Mouse (Mus musculus): ENCODE results near the gene AI467606. TPM values are rescaled to one million over a fixed set of nuclear protein-coding genes. Genes with fewer than 3 reads are reported as not detected.

AI467606 gene
- polyA plus RNA-seq, 1 experiment = 135 TPM

GRCm38 (mm10) chr7:127093914-127094313 lies 2.8 kb downstream of the AI467606 start:
- no peak overlapping the region for H3K4me3 ChIP-seq (ENCODE audit: extremely low read depth, insufficient read depth, insufficient read length)

GRCm38 (mm10) chr7:127096456-127096855 lies 5.3 kb downstream of the AI467606 start:
- H3K27me3 ChIP-seq (ENCODE audit: control insufficient read depth, insufficient read depth, low read length) = no peaks in the 10 kb centered on the region
- WGBS = 90% methylated on average over 7 of the region's 7 CpGs
- TF ChIP-seq CTCF (IDR thresholded peaks at IDR 0.05; ENCODE audit: extremely low read depth, insufficient read depth, insufficient read length, insufficient replicate concordance) (no peak), POLR2A (IDR thresholded peaks at IDR 0.05; ENCODE audit: low read depth, low read length) (no peak)
- H3K4me1 ChIP-seq (ENCODE audit: control insufficient read depth, insufficient read depth, insufficient read length) = peaks cover 14% of the 10 kb centered on the region
- H3K27ac ChIP-seq (ENCODE audit: insufficient read depth, low read length) = no peak overlapping the region
- no peak for DNase-seq (ENCODE audit: low read depth in 1 of 2, low spot score in 2 of 2)
- peaks cover 17% of the 10 kb centered on the region for H3K36me3 ChIP-seq (ENCODE audit: control insufficient read depth, insufficient read depth, low read length)
- no peak overlapping the region for H3K4me3 ChIP-seq (ENCODE audit: extremely low read depth, insufficient read depth, insufficient read length)

More at GRCm38 (mm10) chr7:127093914-127094313, 2.8 kb downstream of the AI467606 start:
- Histone ChIP-seq H3K27ac (ENCODE audit: insufficient read depth, low read length) (no peak overlapping the region), H3K4me1 (ENCODE audit: control insufficient read depth, insufficient read depth, insufficient read length) (peaks cover 14% of the 10 kb centered on the region), H3K36me3 (ENCODE audit: control insufficient read depth, insufficient read depth, low read length) (peaks cover 17% of the 10 kb centered on the region), H3K27me3 (ENCODE audit: control insufficient read depth, insufficient read depth, low read length) (no peaks in the 10 kb centered on the region)
- DNase-seq (ENCODE audit: low read depth in 1 of 2, low spot score in 2 of 2) = no peak
- TF ChIP-seq CTCF (IDR thresholded peaks at IDR 0.05; ENCODE audit: extremely low read depth, insufficient read depth, insufficient read length, insufficient replicate concordance) (no peak), POLR2A (IDR thresholded peaks at IDR 0.05; ENCODE audit: low read depth, low read length) (no peak)
- WGBS = 68% methylated on average over 3 of the region's 3 CpGs

- no peak for TF ChIP-seq POLR2A (IDR thresholded peaks at IDR 0.05; ENCODE audit: low read depth, low read length)
- no peak for TF ChIP-seq CTCF (IDR thresholded peaks at IDR 0.05; ENCODE audit: extremely low read depth, insufficient read depth, insufficient read length, insufficient replicate concordance)
- Histone ChIP-seq H3K4me3 (ENCODE audit: extremely low read depth, insufficient read depth, insufficient read length) (no peak overlapping the region), H3K4me1 (ENCODE audit: control insufficient read depth, insufficient read depth, insufficient read length) (peaks cover 1% of the 10 kb centered on the region; the same call in 1 of the 2 replicates), H3K27ac (ENCODE audit: insufficient read depth, low read length) (no peak overlapping the region), H3K36me3 (ENCODE audit: control insufficient read depth, insufficient read depth, low read length) (peaks cover 4% of the 10 kb centered on the region), H3K27me3 (ENCODE audit: control insufficient read depth, insufficient read depth, low read length) (no peaks in the 10 kb centered on the region)
- 86% methylated on average over 5 of the region's 5 CpGs for WGBS
- no peak for DNase-seq (ENCODE audit: low read depth in 1 of 2, low spot score in 2 of 2)
Measured at GRCm38 (mm10) chr7:127098521-127098920, 7.4 kb downstream of the AI467606 start.

DNA sequence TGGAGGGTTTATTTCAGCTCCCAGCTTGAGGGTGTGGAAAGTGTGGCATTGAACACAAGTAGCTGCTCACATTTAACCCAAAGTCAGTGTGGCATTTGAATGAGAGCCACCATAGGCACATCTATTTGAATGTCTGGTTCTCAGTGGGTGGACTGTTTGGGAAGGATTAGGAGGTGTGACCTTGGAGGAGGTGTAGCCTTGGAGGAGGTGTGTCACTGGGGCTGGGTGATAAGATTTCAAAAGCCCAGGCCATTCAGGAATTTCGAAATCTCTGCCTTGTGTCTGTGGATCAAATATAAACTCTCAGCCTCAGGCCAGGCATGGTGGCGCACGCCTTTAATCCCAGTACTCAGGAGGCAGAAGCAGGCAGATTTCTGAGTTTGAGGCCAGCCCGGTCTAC lies 7.8 kb downstream of the AI467606 start:
- H3K27me3 ChIP-seq (ENCODE audit: control insufficient read depth, insufficient read depth, low read length) = no peaks in the 10 kb centered on the region
- H3K36me3 ChIP-seq (ENCODE audit: control insufficient read depth, insufficient read depth, low read length) = peaks cover 2% of the 10 kb centered on the region; the same call in 1 of the 2 replicates
- TF ChIP-seq POLR2A (IDR thresholded peaks at IDR 0.05; ENCODE audit: low read depth, low read length) = no peak
- no peak for TF ChIP-seq CTCF (IDR thresholded peaks at IDR 0.05; ENCODE audit: extremely low read depth, insufficient read depth, insufficient read length, insufficient replicate concordance)
- no peaks in the 10 kb centered on the region for H3K4me1 ChIP-seq (ENCODE audit: control insufficient read depth, insufficient read depth, insufficient read length)
- no peak overlapping the region for H3K4me3 ChIP-seq (ENCODE audit: extremely low read depth, insufficient read depth, insufficient read length)
- DNase-seq (ENCODE audit: low read depth in 1 of 2, low spot score in 2 of 2) = no peak
- H3K27ac ChIP-seq (ENCODE audit: insufficient read depth, low read length) = no peak overlapping the region
- whole genome bisulfite sequencing = 98% methylated on average over 4 of the region's 4 CpGs

DNA sequence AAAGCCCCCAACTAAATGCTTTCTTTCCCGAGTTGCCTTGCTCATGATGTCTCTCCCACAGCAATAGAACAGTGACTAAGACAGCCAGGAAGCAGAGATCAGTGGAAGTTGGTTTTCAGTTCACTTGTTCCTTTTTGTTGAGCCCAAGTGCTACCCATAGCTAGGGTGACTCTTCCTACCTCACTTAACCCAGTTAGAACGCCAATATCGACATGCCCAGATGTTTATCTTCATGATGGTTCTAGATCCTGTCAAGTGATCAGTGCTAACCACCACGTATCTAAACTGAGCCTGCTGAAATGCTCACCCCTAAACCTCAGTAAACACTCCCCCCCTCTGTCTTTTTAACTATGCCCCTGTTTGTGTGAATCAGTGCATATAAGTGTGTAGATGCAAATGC lies 8.4 kb downstream of the AI467606 start:
- TF ChIP-seq POLR2A (IDR thresholded peaks at IDR 0.05; ENCODE audit: low read depth, low read length) (no peak), CTCF (IDR thresholded peaks at IDR 0.05; ENCODE audit: extremely low read depth, insufficient read depth, insufficient read length, insufficient replicate concordance) (no peak)
- DNase-seq (ENCODE audit: low read depth in 1 of 2, low spot score in 2 of 2) = no peak
- no peaks in the 10 kb centered on the region for H3K27me3 ChIP-seq (ENCODE audit: control insufficient read depth, insufficient read depth, low read length)
- 60% methylated on average over 4 of the region's 4 CpGs for WGBS
- peaks cover 2% of the 10 kb centered on the region; the same call in 1 of the 2 replicates for H3K36me3 ChIP-seq (ENCODE audit: control insufficient read depth, insufficient read depth, low read length)
- peaks cover 5% of the 10 kb centered on the region; the same call in 1 of the 2 replicates for H3K4me1 ChIP-seq (ENCODE audit: control insufficient read depth, insufficient read depth, insufficient read length)
- H3K4me3 ChIP-seq (ENCODE audit: extremely low read depth, insufficient read depth, insufficient read length) = no peak overlapping the region
- H3K27ac ChIP-seq (ENCODE audit: insufficient read depth, low read length) = no peak overlapping the region

DNA sequence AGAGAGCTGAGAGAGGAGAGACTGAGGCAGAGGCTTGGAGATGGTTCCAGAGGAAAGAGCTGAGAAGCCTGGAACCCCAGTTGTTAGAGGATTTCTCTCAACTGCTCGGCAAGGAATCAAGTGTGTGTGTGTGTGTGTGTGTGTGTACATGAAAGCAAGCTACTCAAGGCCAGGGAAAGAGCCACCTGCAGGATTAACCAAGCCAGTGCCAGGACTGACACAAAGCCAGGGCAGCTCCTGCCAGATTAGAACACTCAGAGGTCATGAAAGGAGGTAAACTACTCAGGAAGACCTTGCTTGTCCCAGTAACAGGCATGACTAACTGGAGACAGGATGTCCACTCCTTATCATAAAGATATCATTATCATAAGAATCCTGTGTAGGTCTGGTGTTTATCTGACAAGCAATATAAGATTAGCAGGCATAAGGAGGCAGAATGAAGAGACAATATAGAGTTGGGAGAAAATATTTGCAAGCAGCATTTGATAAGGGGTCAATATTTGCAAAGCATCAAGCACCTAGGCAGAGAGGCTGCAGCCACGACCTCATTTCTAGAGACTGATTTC lies 10.4 kb downstream of the AI467606 start:
- DNase-seq (ENCODE audit: low read depth in 1 of 2, low spot score in 2 of 2) = no peak
- Histone ChIP-seq H3K4me1 (ENCODE audit: control insufficient read depth, insufficient read depth, insufficient read length) (peaks cover 5% of the 10 kb centered on the region; the same call in 1 of the 2 replicates), H3K36me3 (ENCODE audit: control insufficient read depth, insufficient read depth, low read length) (no peaks in the 10 kb centered on the region), H3K4me3 (ENCODE audit: extremely low read depth, insufficient read depth, insufficient read length) (no peak overlapping the region), H3K27ac (ENCODE audit: insufficient read depth, low read length) (no peak overlapping the region), H3K27me3 (ENCODE audit: control insufficient read depth, insufficient read depth, low read length) (no peaks in the 10 kb centered on the region)
- WGBS = 20% methylated on average over 2 of the region's 2 CpGs
- TF ChIP-seq CTCF (IDR thresholded peaks at IDR 0.05; ENCODE audit: extremely low read depth, insufficient read depth, insufficient read length, insufficient replicate concordance) (no peak), POLR2A (IDR thresholded peaks at IDR 0.05; ENCODE audit: low read depth, low read length) (no peak)

DNA sequence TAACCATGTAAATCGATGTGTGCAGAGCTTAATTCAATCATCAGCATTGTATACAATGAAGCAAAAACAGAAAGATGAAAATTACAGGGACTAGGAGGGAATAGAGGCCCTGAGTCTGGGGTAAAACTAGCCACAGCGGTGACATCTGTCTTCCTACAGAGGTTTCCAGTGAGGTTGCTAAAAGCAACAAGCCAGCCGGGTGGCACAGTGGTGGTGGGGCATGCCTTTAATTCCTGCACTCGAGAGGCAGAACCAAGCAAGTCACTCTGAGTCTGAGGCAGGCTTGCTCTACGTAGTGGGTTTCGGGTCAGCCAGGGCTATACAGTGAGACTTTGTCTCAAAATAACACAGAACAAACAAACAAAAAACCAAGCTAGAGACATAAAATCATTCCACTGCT lies 11.0 kb downstream of the AI467606 start:
- WGBS = 58% methylated on average over 6 of the region's 6 CpGs
- no peak for DNase-seq (ENCODE audit: low read depth in 1 of 2, low spot score in 2 of 2)
- TF ChIP-seq POLR2A (IDR thresholded peaks at IDR 0.05; ENCODE audit: low read depth, low read length) = no peak
- no peak for TF ChIP-seq CTCF (IDR thresholded peaks at IDR 0.05; ENCODE audit: extremely low read depth, insufficient read depth, insufficient read length, insufficient replicate concordance)

More for the DNA sequence above, 11.0 kb downstream of the AI467606 start:
- H3K4me1 ChIP-seq (ENCODE audit: control insufficient read depth, insufficient read depth, insufficient read length) = peaks cover 5% of the 10 kb centered on the region; the same call in 1 of the 2 replicates
- no peak overlapping the region for H3K27ac ChIP-seq (ENCODE audit: insufficient read depth, low read length)
- no peak overlapping the region for H3K4me3 ChIP-seq (ENCODE audit: extremely low read depth, insufficient read depth, insufficient read length)
- no peaks in the 10 kb centered on the region for H3K27me3 ChIP-seq (ENCODE audit: control insufficient read depth, insufficient read depth, low read length)
- no peaks in the 10 kb centered on the region for H3K36me3 ChIP-seq (ENCODE audit: control insufficient read depth, insufficient read depth, low read length)
